Mouse (Mus musculus) G1E (cell line): Measurements from ENCODE around the gene Zmynd15.

Experiments
- CTCF ChIP-seq: IDR thresholded peaks from 2 replicates; pipeline ENCODE4 v1.5.1; 2012; ENCODE audit warnings: low read depth, low read length, inconsistent platforms, mixed read lengths
- GATA1 ChIP-seq: IDR thresholded peaks from 2 replicates; pipeline ENCODE4 v1.6.1; 2012; ENCODE audit warnings: borderline replicate concordance, low read length, inconsistent platforms, mixed read lengths
- GATA2 ChIP-seq: IDR thresholded peaks from 2 replicates; pipeline ENCODE4 v1.6.1; 2012; ENCODE audit warnings: low read depth, low read length, inconsistent platforms, borderline replicate concordance
- POLR2AphosphoS5 ChIP-seq: IDR thresholded peaks from 2 replicates; pipeline ENCODE4 v1.6.1; 2012; ENCODE audit warnings: low read depth, low read length, inconsistent platforms; ENCODE audit not compliant: insufficient replicate concordance
- TAL1 ChIP-seq: conservative IDR thresholded peaks from 2 replicates; pipeline ENCODE4 v1.6.1; 2012; ENCODE audit warnings: low read depth, low read length, inconsistent platforms, mixed read lengths

GRCm38 (mm10) chr11:70511242-70511641, 52.0 kb downstream of the Zmynd15 start:
- TF ChIP-seq GATA1 (no peak), CTCF (no peak), TAL1 (no peak), POLR2AphosphoS5 (no peak), GATA2 (no peak)
